Mouse (Mus musculus) bone marrow macrophage, adult 2 months (primary cell): ENCODE measurements around the gene Cdh18.

Experiments used
- CTCF ChIP-seq: IDR thresholded peaks from 2 replicates; pipeline ENCODE4 v1.5.1; 2012; ENCODE audit warnings: low read depth, mild to moderate bottlenecking, low read length, moderate library complexity
- POLR2A ChIP-seq: IDR thresholded peaks from 2 replicates; pipeline ENCODE4 v1.6.1; 2012; ENCODE audit warnings: mild to moderate bottlenecking, low read depth, low read length, borderline replicate concordance

- TF ChIP-seq CTCF (no peak), POLR2A (no peak)
These were observed 472.3 kb downstream of the Cdh18 start for GRCm38 (mm10) chr15:23021151-23021550.
